Mouse (Mus musculus) liver, embryonic 14.5 days (tissue): ENCODE measurements at regions not wholly inside any gene's neighbourhood (a gene's known extent, or its start where the extent isn't known, plus 50 kb on each side); places are given as distances from the start of the nearest gene placed in this dataset.
A peak's percentile ranks its signal among the peaks of the same experiment; 100 is the strongest.

Experiments
- ATAC-seq: fragments of 200-750 bp; cut with Nextera tagmentation; 2 replicates; pipeline ENCODE4 v1.8.0; 2017; ENCODE audit warnings: moderate number of reproducible peaks, mild to moderate bottlenecking, moderate library complexity; ENCODE audit not compliant: insufficient read depth
- DNase-seq, 3 experiments: peaks; one replicate each; pipeline ENCODE4 v3.0.0-alpha.2; 2012 to 2013; ENCODE audit warnings: low read depth in 3 of 3, low spot score in 3 of 3
- H3K27ac ChIP-seq: fragments of 300-500 bp; sonication (generic); 2 replicates; pipeline ENCODE4 v1.5.1; 2014; ENCODE audit warnings: moderate library complexity, mild to moderate bottlenecking, control low read depth, inconsistent platforms
- H3K27me3 ChIP-seq: fragments of 300-500 bp; sonication (generic); 2 replicates; pipeline ENCODE4 v1.6.1; 2014; ENCODE audit warnings: mild to moderate bottlenecking, low read length, moderate library complexity; ENCODE audit not compliant: control insufficient read depth, insufficient read depth
- H3K36me3 ChIP-seq: fragments of 300-500 bp; sonication (generic); replicated peaks from 2 replicates; pipeline ENCODE4 v1.6.1; 2014; ENCODE audit warnings: low read depth; ENCODE audit not compliant: control insufficient read depth, insufficient read depth
- H3K4me1 ChIP-seq, 2 experiments: fragments of 200-500 bp in 1 of 2; fragments of 300-500 bp in 1 of 2; sonication (generic) in 1 of 2; replicated peaks; 2 replicates each; pipeline ENCODE4 v1.6.1; 2012 to 2014; ENCODE audit warnings: antibody characterized with exemption in 1 of 2, inconsistent platforms in 1 of 2, low read length in 1 of 2; ENCODE audit not compliant: control insufficient read depth in 2 of 2, insufficient read depth in 2 of 2
- H3K4me2 ChIP-seq: fragments of 300-500 bp; sonication (generic); 2 replicates; pipeline ENCODE4 v1.6.1; 2014; ENCODE audit warnings: low read depth, mild to moderate bottlenecking, control low read depth, moderate library complexity
- H3K4me3 ChIP-seq, 2 experiments: fragments of 200-500 bp in 1 of 2; fragments of 300-500 bp in 1 of 2; sonication (generic) in 1 of 2; 2 replicates each; pipeline ENCODE4 v1.5.1; 2012 to 2014; ENCODE audit warnings: low read depth in 2 of 2, low read length in 2 of 2, mild to moderate bottlenecking in 2 of 2, control low read depth in 1 of 2, inconsistent platforms in 1 of 2, moderate library complexity in 1 of 2; ENCODE audit not compliant: insufficient read depth in 1 of 2
- H3K9ac ChIP-seq: fragments of 300-500 bp; sonication (generic); replicated peaks from 2 replicates; pipeline ENCODE4 v1.6.1; 2014; ENCODE audit warnings: mild to moderate bottlenecking, control low read depth, moderate library complexity
- H3K9me3 ChIP-seq: fragments of 300-500 bp; sonication (generic); 2 replicates; pipeline ENCODE4 v1.6.1; 2016; ENCODE audit warnings: low read length, mixed read lengths; ENCODE audit not compliant: control insufficient read depth
- CTCF ChIP-seq: IDR thresholded peaks from 2 replicates; pipeline ENCODE4 v1.5.1; 2016; ENCODE audit warnings: antibody characterized with exemption, low read depth, control low read depth
- EP300 ChIP-seq: IDR thresholded peaks from 2 replicates; pipeline ENCODE4 v1.6.1; 2016; ENCODE audit warnings: antibody characterized with exemption, low read depth
- WGBS: fragments of 180-500 bp; shearing (Covaris S2); extraction: QIAGEN DNeasy Blood & Tissue Kit; methylation state at CpG from one replicate; pipeline ENCODE4 v1.1.7; 2014; ENCODE audit not compliant: insufficient replicate concordance; 5-methylcytosine and 5-hydroxymethylcytosine counted together

- Histone ChIP-seq H3K4me2 (peak overlapping the region; percentile 45), H3K4me3 (peak overlapping the region; percentile 46 to 64), H3K9ac (no peak overlapping the region; the same call in 1 of the 2 replicates), H3K27me3 (no peaks in the 10 kb centered on the region), H3K36me3 (no peaks in the 10 kb centered on the region), H3K9me3 (no peaks in the 10 kb centered on the region), H3K4me1 (no peaks in the 10 kb centered on the region), H3K27ac (peak overlapping the region; percentile 24; the same call in 1 of the 2 replicates)
- 28% methylated on average over 17 of the region's 17 CpGs for WGBS
- TF ChIP-seq CTCF (no peak; the same call in 1 of the 2 replicates), EP300 (no peak)
- no peak for DNase-seq
- peak; percentile 41 for ATAC-seq
These were observed 272.7 kb downstream of the Gm11146 start for GRCm38 (mm10) chr16:77329160-77329691.

- no peak overlapping the region for H3K9ac ChIP-seq
- no peaks in the 10 kb centered on the region for H3K9me3 ChIP-seq
- H3K27ac ChIP-seq = no peak overlapping the region
- H3K4me1 ChIP-seq = no peaks in the 10 kb centered on the region
- no peaks in the 10 kb centered on the region for H3K27me3 ChIP-seq
- peak overlapping the region; percentile 45 for H3K4me2 ChIP-seq
- DNase-seq = no peak
- ATAC-seq = no peak; the same call in 1 of the 2 replicates
- peak overlapping the region; percentile 46 to 64 for H3K4me3 ChIP-seq
- WGBS = 42% methylated on average over 6 of the region's 6 CpGs
- TF ChIP-seq CTCF = no peak
- no peak for TF ChIP-seq EP300
- no peaks in the 10 kb centered on the region for H3K36me3 ChIP-seq
These were observed 273.2 kb downstream of the Gm11146 start for GRCm38 (mm10) chr16:77328628-77329159.

- no peaks in the 10 kb centered on the region for H3K4me1 ChIP-seq
- H3K9ac ChIP-seq = no peak overlapping the region
- no peak overlapping the region for H3K27ac ChIP-seq
- H3K36me3 ChIP-seq = no peaks in the 10 kb centered on the region
- no peak overlapping the region for H3K4me2 ChIP-seq
- ATAC-seq (no peak), DNase-seq (no peak)
- TF ChIP-seq CTCF (no peak), EP300 (no peak)
- no peaks in the 10 kb centered on the region for H3K9me3 ChIP-seq
- H3K27me3 ChIP-seq = no peaks in the 10 kb centered on the region
- H3K4me3 ChIP-seq = no peak overlapping the region
- 60% methylated on average over 5 of the region's 5 CpGs for WGBS
These were observed 273.8 kb downstream of the Gm11146 start for GRCm38 (mm10) chr16:77328049-77328448.

GRCm38 (mm10) chr16:77322338-77322737 is 279.6 kb downstream of the Gm11146 start:
- no peak for TF ChIP-seq EP300
- TF ChIP-seq CTCF = no peak
- H3K27me3 ChIP-seq = no peaks in the 10 kb centered on the region
- no peaks in the 10 kb centered on the region for H3K9me3 ChIP-seq
- DNase-seq (no peak), ATAC-seq (no peak)
- no peaks in the 10 kb centered on the region for H3K4me1 ChIP-seq
- no peak overlapping the region for H3K4me2 ChIP-seq
- H3K9ac ChIP-seq = no peak overlapping the region
- H3K27ac ChIP-seq = no peak overlapping the region
- H3K4me3 ChIP-seq = no peak overlapping the region
- no peaks in the 10 kb centered on the region for H3K36me3 ChIP-seq
- 59% methylated on average over 5 of the region's 5 CpGs for WGBS

GRCm38 (mm10) chr16:77318150-77318549 is 283.7 kb downstream of the Gm11146 start:
- H3K4me1 ChIP-seq = no peaks in the 10 kb centered on the region
- no peak for TF ChIP-seq CTCF
- no peak overlapping the region for H3K9ac ChIP-seq
- no peak overlapping the region for H3K27ac ChIP-seq
- DNase-seq (no peak), ATAC-seq (no peak)
- H3K4me3 ChIP-seq = no peak overlapping the region
- H3K4me2 ChIP-seq = no peak overlapping the region
- H3K9me3 ChIP-seq = no peaks in the 10 kb centered on the region
- WGBS = 63% methylated on average over 1 of the region's 1 CpGs
- no peaks in the 10 kb centered on the region for H3K36me3 ChIP-seq
- no peaks in the 10 kb centered on the region for H3K27me3 ChIP-seq
